Mouse (Mus musculus): ENCODE results near the gene L2hgdh.
"Not testable (repeated sequence)": the region's sequence is repeated elsewhere in the genome, so short reads cannot be mapped to it uniquely, and the experiment has no call there.

The L2hgdh gene

GRCm38 (mm10) chr12:69666721-69667120 lies 58.0 kb downstream of the L2hgdh start:
- no peak for DNase-seq (ENCODE audit: low spot score)

DNA sequence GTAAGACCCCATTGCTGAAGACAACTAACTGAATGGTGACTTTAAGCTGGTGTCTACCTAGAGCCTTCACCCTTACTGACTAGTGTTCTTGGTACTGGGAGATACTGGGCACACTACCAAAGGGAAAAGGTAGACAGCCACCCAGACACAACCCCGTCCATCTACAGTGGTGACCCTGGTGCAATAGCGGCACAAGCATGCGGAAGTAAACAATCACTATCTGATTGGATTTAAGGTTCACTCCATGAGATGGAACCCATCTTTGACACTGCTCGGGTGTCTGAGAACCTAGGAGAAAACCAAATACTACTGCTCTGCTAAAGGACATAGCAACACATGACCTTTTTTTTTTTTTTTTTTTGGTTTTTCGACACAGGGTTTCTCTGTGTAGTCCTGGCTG lies 63.0 kb downstream of the L2hgdh start:
- no peak for DNase-seq (ENCODE audit: low spot score)

GRCm38 (mm10) chr12:69653973-69654372 lies 70.7 kb downstream of the L2hgdh start:
- not testable (repeated sequence) for DNase-seq (ENCODE audit: low spot score)

- no peak for DNase-seq (ENCODE audit: low spot score)
These were observed 75.2 kb downstream of the L2hgdh start for GRCm38 (mm10) chr12:69649511-69649910.

GRCm38 (mm10) chr12:69645821-69646616 lies 78.7 kb downstream of the L2hgdh start:
- DNase-seq (ENCODE audit: low spot score), result no peak

GRCm38 (mm10) chr12:69644877-69645276 lies 79.8 kb downstream of the L2hgdh start:
- no peak for DNase-seq (ENCODE audit: low spot score)

DNA sequence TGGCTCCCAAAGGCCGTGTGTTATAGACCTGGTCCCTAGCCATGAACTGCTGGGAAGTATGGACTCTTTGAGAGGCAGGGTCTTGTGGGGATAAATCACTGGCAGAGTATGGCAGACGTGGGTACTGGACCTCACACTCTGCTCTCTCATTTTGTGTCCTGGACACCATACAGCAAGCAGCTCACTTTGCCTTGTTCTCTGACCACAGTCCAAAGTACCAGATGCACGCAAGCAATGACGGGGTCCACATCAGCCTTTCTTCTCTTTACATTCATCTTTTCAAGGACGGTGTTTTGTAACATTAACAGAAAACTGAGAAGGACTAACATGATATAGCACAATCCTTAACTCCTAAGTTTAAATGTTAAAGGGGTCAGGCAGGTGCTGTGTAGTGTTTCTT lies 81.8 kb downstream of the L2hgdh start:
- DNase-seq (ENCODE audit: low spot score), result no peak
